Mouse (Mus musculus): ENCODE measurements around the gene Slc11a1.

The Slc11a1 gene

DNA sequence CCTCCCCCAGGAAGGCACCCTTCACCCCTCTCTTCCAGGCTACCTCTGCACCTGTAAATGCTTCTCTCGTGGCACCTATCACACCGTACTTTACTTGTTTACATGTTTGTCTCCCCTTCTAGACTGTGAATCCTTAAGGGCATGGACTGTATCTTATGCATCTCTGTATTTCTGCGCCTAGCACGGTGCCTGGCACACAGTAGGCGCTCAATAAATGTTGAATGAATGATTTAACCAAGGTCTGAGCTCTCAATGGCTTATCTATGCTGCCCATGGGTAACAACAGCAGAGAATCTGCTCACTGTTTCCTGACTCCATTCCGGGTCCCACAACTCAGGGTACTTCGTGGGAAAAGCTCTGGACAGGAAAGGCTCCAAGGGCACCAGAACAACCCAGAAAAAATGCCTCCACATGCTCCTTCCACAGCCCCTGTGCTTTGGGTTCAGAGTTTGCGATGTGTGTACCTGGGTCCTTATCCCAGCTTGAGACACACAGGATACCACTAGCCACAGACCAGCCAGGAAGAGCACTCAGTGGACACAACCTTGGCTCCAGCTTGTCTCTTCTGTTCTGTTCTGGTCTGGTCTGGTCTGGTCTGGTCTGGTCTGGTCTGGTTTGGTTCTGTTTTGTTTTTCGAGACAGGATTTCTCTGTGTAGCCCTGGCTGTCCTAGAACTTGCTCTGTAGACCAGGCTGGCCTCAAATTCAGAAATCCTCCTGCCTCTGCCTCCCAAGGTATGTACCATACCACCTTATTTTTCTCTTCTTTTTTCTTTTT lies 21.4 kb upstream of the Slc11a1 start:
- DNase-seq (ENCODE audit: low spot score in 2 of 2), result no peak

DNA sequence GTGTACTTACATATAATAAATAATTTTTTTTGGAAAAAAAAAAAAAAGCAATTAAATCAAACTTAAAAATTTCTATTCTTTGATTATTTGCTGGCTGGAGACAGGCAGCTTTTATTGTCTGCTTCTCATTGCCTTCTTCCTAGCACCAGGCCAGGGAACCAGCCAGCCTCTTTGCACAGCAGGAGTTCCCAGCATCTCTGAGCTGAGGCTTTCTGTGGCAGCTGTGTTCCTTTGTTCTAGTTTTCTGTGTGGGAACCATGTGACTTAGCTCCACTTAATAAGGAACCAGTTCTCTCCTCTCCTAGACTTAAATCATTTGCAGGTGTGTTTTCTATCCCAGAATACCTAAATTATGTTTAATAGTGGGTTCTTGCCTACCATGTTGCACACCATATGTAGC lies 17.5 kb upstream of the Slc11a1 start:
- DNase-seq (ENCODE audit: low spot score in 2 of 2), result no peak

DNA sequence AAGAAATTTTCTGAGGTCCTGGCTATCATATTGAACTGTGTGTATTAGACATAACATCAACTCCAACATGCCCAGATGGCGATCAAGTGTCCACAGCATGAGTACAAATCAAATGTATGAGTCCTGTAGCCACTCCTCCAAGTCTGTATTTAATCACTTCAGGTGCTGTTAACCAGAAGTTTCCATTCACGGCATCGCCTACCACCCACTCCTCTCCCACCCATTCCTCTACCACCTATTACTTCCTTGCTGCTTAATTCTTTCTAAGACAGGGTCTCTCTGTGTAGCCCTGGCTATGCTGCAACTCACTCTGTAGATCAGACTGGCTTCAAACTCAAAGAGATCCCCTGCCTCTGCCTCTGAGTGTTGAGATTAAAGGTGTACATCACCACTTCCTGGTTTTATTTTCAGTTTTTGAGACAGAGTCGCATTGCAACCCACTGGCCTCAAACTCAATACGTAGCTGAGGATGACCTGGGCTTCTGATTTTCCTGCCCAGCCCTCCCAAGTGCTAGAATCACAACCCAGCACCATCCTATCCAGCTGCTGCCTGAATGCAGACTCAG lies 15.0 kb upstream of the Slc11a1 start:
- no peak for DNase-seq (ENCODE audit: low spot score in 2 of 2)

DNA sequence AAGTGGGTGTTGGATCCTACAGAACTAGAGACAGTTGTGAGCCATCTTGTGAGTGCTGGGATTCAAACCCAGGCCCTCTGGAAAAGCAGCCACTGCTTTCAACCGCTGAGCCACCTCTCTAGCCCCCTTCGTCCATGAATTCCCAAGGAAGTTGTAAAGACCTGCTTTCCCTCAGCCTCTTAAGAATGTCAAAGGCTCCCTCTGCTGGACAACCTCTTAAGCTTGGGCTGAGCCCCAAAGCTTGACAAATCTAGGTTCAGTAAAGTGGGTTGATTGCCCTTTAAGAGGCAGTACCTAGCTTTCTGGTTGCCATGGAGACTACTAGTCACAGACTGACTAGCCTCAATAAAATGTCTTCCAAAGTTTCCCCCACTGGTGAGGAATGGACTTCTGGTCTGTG lies 13.2 kb upstream of the Slc11a1 start, which contains the start of gene Catip:
Gene Catip, plus strand, starts transcription at position 297 of the 400 bp plus-strand sequence.
- peak in 1 of 2 experiments; percentile 41 for DNase-seq (ENCODE audit: low spot score in 2 of 2)

DNA sequence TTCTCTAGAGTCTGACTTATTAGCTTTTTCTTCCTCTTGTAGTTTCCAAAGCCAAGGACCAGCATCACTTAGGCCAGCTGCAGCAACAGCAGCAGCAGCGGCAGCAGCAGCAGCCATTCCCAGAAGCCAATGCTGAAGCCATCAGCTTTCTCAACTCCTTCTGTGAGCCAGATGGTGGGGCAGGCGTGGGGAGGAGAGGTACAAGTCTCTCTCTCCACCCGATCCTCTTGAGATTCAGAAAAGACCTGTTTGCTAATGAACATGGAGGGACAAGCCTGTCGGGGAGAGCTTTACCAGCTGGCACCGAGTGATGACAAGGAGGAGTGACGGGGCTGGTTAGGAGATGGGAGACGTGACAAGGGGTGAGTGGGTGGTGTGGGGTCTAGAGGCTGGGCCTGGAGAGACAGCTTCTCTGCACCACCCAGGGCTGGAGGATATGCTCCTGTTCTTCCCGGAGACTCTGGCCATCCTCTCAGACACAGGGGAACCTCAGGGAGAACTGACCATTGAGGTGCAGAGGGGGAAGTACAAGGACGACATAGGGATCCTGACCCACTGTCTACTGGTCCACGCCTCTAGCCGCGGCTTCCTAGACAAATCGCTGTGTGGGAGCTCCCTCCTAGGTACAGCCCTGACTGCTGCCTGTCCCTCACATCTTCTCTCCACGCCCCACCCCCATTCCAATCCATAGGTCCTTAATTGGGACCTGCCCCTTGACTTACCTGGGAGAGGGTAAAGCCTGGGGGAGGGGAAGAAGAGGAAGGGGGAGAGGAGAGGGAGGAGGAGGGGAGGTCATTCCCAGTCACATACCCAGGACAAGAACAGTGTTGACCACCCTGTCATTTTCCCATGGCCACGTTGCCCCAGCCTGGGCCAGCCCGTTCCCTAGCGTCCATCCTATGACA lies 12.4 kb upstream of the Slc11a1 start:
- no peak for DNase-seq (ENCODE audit: low spot score in 2 of 2)

DNA sequence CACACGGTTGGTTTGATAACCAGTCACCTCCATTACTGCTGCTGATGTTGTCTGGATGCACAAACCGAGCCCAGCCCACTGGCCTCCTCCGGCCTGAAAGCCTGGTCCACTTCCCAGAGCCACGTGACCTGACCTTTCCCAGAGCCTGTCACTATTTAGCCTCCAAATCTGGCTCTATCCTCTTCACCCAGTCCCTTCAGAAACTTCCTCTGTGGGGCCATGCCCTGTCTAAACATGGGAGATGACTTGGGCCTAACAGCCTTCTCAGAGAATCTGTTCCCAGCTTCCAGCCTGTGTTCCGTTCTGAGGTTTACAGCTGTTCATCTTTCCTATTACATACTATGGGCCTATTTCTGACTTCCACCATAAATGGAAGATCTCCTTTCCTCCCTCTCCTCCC lies 11.6 kb upstream of the Slc11a1 start:
- no peak for DNase-seq (ENCODE audit: low spot score in 2 of 2)

DNA sequence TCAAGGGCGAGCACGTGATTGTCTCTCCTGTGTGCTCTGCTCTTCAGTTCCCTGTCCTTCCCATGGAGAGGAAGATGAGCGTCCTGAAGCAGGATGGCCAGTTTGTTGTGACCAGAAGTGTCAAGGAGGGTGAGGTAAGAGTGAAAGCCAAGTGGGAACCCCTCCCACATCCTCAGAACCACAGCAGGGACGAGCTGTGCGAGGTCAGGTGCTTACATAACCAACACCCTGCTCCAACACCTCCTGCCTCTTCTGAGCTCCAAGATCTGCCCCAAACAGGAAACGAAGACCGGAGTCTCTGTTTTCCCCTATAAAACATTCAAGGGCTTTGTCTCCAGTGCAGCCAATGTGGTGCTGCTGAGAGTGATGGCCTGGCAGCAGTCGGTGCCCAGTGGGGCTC lies 10.7 kb upstream of the Slc11a1 start:
- DNase-seq (ENCODE audit: low spot score in 2 of 2), result no peak

DNA sequence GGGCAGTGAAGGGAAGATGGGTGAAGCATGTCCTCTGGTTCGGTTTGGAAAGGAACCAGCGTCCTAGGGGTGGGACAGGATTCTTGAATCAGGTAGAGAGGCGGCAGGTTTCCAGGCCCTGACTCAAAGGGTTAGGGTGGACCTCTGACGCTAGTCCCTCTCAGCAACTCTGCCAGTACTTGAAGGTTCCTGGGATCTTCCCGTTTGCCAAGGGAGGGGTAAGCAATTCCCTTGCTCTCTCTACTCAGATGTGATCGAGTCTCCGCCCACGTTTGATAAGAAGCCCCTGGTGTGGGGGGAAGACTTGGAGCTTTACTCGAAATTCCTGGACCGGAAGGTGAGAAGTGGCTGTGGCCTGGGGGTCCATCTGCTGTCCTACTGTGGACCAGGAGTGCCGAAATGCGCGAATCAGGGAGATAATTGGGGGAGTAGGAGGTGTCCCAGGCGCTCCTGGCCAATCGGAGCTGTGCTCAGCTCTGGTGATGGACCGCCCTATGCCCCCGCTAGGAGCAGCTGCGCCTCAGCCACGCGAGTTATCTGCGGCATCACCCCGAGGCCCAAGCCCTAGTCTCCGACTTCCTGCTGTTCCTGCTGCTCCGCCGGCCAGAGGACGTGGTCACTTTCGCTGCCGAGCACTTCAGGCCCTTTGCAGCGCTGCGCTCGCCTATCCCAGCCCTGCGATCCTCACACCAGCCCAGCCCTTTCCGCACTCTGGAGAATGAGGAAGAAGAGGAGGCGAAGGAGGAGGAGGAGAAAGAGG lies 6.9 kb upstream of the Slc11a1 start:
- DNase-seq (ENCODE audit: low spot score in 2 of 2), result no peak

DNA sequence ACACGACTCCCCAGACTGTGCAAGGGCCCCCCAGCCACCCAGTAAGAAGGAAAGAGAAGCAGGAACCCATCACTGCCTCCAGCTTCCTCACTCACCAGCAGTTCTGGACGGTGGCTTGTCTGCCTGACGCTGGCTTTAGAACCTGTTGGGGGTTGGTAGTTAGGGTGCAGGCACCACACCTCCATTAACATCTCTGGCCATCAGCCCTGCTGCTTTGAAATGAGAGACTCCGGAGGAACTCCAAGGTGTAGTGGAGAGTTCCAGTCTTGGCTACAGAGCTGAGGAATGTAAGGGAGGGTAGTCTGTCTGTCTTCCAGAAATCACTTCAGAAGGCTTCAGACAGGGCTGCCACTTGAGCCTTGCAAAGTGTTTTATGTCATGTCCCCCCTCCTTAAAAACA lies 5.0 kb upstream of the Slc11a1 start:
- DNase-seq (ENCODE audit: low spot score in 2 of 2), result no peak

DNA sequence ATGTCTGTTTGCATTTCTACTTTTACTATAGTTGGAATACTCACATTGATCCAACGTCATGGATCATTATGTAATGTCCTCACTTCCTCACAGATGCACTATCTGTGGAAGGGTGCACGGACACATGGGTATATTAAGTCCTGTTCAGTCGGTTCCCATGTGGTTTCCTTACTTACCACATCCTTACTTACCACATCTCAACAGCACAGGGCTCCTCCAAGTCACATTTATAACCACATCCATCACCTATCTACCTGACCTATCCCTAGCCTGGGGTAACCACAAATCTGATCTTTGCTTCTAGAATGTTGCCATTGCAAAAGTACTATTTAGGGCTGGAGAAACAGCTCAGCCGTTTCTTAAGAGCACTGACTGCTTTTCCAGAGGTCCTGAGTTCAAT lies 1.6 kb upstream of the Slc11a1 start:
- no peak for DNase-seq (ENCODE audit: low spot score in 2 of 2)

DNA sequence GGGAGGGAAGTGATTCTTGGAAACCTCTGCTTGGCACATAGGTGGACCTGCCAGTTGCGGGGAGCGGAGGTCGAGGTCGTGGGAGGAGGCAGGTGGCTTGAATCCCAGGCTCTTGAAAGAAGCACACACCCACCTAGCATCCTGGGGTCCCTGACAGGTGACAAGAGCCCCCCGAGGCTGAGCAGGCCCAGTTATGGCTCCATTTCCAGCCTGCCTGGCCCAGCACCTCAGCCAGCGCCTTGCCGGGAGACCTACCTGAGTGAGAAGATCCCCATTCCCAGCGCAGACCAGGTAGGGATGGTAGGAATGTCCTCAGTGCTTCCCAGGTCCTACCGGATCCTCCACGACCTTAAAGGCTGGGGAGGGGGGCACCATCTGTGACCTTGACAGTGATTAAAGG lies 566 bp downstream of the Slc11a1 start:
- DNase-seq (ENCODE audit: low spot score in 2 of 2), result no peak

DNA sequence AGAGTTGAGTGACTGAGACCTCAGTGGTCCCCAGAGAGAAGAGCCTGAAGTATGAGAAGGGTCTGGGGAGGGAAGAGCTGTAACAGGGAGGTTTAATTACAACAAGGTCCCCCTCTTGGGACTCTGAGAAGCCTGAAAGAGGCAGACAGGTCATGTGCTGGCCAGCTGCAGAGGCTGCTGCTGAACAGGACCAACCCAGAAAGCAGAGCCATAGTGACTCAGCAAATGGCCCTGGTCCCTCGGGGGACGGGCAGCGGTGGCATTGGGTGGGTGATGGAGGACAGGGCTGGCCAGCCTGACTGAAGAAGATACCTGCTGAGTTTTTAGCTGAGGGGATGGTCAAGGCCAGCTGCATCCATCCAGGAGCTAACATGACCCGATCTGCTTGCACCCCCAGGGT lies 1.4 kb downstream of the Slc11a1 start:
- no peak for DNase-seq (ENCODE audit: low spot score in 2 of 2)

DNA sequence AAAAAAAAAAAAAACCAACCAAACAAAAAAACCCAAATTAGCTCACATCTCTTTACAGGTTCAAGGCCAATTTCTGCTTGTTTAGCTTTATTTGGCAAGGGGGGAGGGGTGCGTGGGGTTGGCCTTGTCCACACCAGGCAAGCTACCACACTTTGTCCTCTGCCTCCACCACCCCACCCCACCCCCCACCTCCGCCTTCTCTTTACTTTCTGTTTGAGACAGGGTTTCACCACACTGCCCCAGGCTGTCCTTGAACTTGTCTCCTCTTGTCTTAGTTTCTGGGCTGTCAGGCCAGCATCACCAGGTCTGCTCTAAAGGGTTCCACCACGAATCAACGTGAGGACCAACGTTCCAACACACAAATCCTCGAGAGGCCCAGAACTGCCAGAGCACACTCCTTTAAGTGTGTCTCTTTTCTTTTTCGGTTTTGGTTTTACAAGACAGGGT lies 4.1 kb downstream of the Slc11a1 start:
- DNase-seq (ENCODE audit: low spot score in 2 of 2), result no peak

DNA sequence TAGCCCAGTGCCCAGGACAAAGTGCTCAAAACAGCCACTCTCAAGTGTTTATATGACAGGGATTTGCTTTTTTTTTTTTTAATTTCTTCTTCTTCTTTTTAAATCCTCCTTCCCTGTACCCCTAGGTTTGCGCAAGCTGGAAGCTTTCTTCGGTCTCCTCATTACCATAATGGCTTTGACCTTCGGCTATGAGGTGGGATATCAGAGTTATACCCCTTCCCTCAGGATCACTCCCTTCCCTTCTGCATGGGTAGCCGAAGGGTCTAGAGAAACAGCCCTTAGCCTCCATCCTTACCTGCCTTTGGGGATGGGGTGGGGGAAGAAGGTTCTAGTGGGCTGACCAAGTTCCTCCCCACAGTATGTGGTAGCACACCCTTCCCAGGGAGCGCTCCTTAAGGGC lies 5.5 kb downstream of the Slc11a1 start:
- DNase-seq (ENCODE audit: low spot score in 2 of 2), result no peak

DNA sequence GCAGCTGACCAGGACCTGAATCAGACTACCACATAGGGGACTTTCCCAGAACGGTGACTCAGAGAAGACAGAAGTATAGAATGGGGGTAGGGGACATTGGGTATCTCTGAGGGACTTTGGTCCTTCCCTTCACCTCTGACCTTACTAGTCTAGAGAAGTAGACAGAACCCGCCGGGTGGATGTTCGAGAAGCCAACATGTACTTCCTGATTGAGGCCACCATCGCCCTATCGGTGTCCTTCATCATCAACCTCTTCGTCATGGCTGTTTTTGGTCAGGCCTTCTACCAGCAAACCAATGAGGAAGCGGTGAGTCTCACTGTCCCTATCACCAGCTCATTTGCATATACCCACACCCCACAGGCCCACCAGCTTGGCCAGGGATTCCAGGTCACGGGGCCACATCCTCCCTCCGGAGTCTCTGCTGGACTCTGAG lies 6.6 kb downstream of the Slc11a1 start:
- DNase-seq (ENCODE audit: low spot score in 2 of 2), result no peak

DNA sequence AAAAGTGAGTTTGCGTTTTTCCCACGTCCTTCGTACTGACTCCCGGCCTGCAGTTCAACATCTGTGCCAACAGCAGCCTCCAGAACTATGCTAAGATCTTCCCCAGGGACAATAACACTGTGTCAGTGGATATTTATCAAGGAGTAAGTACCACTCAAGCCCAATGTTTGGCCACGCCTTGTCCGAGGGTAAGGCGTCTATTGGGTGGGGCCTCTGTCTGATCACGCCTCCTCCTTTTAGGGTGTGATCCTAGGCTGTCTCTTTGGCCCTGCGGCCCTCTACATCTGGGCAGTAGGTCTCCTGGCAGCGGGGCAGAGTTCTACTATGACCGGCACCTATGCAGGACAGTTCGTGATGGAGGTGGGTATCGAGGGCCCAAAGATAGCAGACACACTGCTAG lies 8.4 kb downstream of the Slc11a1 start:
- no peak for DNase-seq (ENCODE audit: low spot score in 2 of 2)

DNA sequence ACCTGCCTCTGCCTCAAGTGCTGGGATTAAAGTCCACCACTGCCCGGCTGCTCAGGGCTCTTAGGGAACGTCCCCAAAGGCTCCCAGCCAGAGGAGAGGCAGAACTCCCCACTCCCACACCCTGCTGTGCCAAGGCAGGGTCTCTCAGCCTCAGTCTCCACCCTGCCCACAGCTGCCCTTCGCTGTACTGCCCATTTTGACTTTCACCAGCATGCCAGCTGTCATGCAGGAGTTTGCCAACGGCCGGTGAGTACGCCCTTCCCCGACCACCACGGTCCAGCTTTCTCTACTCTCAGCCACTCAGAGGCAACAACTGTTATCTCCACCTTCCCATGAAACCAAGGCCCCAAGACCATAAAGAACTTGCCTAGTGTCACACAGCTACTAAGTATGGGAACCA lies 9.5 kb downstream of the Slc11a1 start:
- DNase-seq (ENCODE audit: low spot score in 2 of 2), result no peak

DNA sequence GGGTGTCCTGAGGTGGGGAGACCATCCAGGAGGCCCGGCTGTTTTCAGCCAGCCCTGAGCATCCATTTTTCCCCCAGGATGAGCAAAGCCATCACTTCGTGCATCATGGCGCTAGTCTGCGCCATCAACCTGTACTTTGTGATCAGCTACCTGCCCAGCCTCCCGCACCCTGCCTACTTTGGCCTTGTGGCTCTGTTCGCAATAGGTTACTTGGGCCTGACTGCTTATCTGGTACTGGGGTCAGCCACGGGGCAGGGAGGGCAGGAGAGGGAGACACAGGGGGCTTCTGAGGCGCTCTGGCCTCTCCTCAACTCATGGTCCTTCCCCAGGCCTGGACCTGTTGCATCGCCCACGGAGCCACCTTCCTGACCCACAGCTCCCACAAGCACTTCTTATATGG lies 10.1 kb downstream of the Slc11a1 start:
- DNase-seq (ENCODE audit: low spot score in 2 of 2), result no peak

DNA sequence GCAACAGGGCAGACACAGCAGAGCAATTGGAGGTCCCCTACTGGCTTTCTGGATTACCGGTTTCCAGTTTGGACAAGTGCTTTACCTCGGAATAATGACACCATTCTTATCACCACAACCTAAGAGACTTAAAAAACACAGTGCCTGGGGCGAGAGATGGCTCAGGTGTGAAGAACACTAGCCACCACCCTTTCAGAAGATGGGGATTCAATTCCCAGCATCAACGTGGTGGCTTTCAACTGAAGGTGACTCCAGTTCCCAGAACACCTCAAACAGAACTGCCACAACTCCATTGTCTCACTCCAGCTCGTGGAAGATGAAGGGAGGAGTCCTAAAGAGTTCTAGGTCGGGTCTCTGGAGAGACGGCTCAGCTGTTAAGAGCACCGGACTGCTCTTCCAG lies 10.5 kb downstream of the Slc11a1 start:
- no peak for DNase-seq (ENCODE audit: low spot score in 2 of 2)

DNA sequence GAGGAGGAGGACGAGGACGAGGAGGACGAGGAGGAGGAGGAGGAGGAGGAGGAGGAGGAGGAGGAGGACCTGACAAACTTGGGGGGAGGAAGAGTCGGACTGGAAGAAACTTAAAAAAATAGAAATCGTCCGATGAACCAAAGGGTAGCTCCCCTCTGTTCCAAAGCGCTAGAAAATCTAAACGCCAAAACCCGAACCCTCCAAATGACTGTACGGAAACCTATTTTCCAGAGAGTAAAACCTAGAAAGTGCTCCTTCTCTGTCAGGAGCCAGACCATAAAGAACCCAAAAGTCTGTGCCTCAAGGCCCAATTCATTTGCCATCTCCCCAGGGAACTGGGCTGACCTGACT lies 11.3 kb downstream of the Slc11a1 start:
- DNase-seq (ENCODE audit: low spot score in 2 of 2), result no peak

DNA sequence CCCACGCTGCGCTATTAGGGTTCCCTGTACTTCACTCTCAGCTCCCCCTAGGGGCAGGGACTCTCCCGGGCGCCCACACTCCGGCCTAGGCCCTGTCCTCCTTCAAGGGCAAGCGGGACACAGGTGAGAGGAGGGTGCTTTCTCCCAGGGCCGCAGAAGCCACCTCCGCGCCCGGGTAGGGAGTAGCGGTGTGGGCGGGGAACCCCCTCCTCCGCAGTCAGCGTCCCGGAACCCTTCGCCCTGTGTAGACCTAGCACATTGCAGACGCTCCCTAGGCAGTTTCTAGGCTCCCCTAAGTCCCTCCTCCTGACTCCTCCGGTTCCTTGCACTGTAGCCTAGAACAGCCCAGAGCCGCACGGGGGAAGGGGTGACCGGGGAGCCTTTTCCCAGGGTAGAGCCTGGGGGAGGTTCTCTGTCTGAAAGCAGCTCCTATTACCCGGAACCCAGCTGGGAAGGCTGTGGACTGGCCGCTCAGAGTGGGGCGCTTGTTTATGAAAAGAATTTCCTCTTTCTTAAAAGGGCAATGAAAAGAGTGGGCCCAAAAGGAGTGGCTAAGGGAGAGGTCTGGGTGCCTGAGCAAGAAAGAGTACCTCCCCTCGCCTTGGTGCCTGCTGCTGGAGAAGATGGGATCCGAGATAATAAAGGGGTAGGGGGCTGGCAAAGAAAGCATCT lies 11.9 kb downstream of the Slc11a1 start:
- DNase-seq (ENCODE audit: low spot score in 2 of 2), result peak; percentile 88 to 93

All from spleen, postnatal 14 days (tissue).